Mouse (Mus musculus) stomach, embryonic 16.5 days (tissue): ENCODE measurements around the gene Hcar2. TPM values are rescaled to one million over a fixed set of nuclear protein-coding genes. Genes with fewer than 3 reads are reported as not detected.

Source experiments
- ATAC-seq: fragments of 200-750 bp; cut with Nextera tagmentation; 2 replicates; pipeline ENCODE4 v1.8.0; 2017; ENCODE audit warnings: moderate number of reproducible peaks, moderate TSS enrichment; ENCODE audit not compliant: insufficient read depth, low FRiP score
- H3K27ac ChIP-seq: fragments of 300-500 bp; sonication (generic); 2 replicates; pipeline ENCODE4 v1.5.1; 2014; ENCODE audit warnings: low read length
- H3K27me3 ChIP-seq: fragments of 300-500 bp; sonication (generic); 2 replicates; pipeline ENCODE4 v1.6.1; 2014; ENCODE audit warnings: low read length, control low read depth, mixed read lengths; ENCODE audit not compliant: control insufficient read depth, insufficient read depth
- H3K36me3 ChIP-seq: fragments of 300-500 bp; sonication (generic); 2 replicates; pipeline ENCODE4 v1.6.1; 2014; ENCODE audit warnings: low read length; ENCODE audit not compliant: control insufficient read depth, insufficient read depth
- H3K4me1 ChIP-seq: fragments of 300-500 bp; sonication (generic); 2 replicates; pipeline ENCODE4 v1.6.1; 2014; ENCODE audit warnings: low read length, control low read depth, mixed read lengths; ENCODE audit not compliant: control insufficient read depth, insufficient read depth
- H3K4me2 ChIP-seq: fragments of 300-500 bp; sonication (generic); 2 replicates; pipeline ENCODE4 v1.6.1; 2014; ENCODE audit warnings: low read depth, low read length, mixed read lengths
- H3K4me3 ChIP-seq: fragments of 300-500 bp; sonication (generic); replicated peaks from 2 replicates; pipeline ENCODE4 v1.5.1; 2014; ENCODE audit warnings: mild to moderate bottlenecking, low read length
- H3K9ac ChIP-seq: fragments of 300-500 bp; sonication (generic); 2 replicates; pipeline ENCODE4 v1.6.1; 2014; ENCODE audit warnings: low read length
- H3K9me3 ChIP-seq: fragments of 300-500 bp; sonication (generic); replicated peaks from 2 replicates; pipeline ENCODE4 v1.6.1; 2016; ENCODE audit warnings: low read length, control low read depth; ENCODE audit not compliant: control insufficient read depth
- WGBS: fragments of 180-500 bp; shearing (Covaris S2); extraction: QIAGEN DNeasy Blood & Tissue Kit; methylation state at CpG from one replicate; pipeline ENCODE4 v1.1.7; 2014; 5-methylcytosine and 5-hydroxymethylcytosine counted together
- polyA plus RNA-seq: library from polyadenylated mRNA; unstranded; fragments of >200 nt; fragmentation: Nextera tagmentation; extraction: Ambion mirVana; gene quantifications from 2 replicates; pipeline ENCODE4 v1.2.1, GENCODE M21; 2015

Gene Hcar2
- polyA plus RNA-seq, 1 experiment from 2014 or later: 6.5 TPM

DNA sequence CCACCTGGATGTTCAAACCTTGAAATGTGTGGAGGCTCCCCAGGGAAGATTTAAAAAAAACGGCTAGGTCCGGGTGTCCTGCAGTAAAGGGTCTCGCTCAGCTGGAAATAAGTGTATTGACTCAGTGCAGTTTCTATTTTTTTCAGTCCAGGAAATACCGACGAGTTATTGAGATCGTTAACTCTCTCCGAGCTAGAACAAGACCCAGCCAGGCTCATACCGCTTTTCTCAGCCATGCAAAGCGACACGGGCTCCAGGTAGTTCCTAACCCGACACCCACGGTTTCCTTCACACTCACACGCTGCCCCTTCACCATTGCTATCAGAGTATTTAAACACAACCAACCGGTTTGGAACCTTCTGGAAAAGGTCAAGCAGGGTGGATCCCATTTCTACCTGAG lies 12.8 kb upstream of the Hcar2 start:
- Histone ChIP-seq H3K27me3 (no peaks in the 10 kb centered on the region), H3K4me3 (peak overlapping the region; percentile 30), H3K36me3 (no peaks in the 10 kb centered on the region), H3K9ac (peak overlapping the region; percentile 49), H3K27ac (peak overlapping the region; percentile 69), H3K9me3 (no peaks in the 10 kb centered on the region), H3K4me2 (peak overlapping the region; percentile 44), H3K4me1 (peaks cover 22% of the 10 kb centered on the region)
- 32% methylated on average over 14 of the region's 14 CpGs for WGBS
- ATAC-seq: no peak

DNA sequence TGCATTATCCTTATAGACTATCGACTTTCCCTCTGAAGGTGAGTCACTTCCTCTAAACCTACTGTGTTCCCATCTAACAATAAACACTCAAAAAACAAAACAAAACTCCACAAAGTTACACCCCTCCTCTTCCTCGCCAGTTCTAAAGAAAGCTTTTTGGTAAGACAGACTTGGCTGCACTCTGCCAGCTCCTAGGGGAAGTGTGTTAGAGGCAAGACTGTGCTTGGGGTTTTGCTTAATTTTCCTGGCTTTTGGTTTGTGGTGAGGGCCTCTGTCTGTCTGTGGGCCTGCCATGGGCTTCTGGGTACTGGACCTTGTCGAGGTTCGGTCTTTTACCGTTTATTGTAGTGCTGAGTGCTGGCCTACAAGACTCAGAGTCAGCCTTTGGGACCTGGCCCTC lies 8.9 kb upstream of the Hcar2 start:
- no peaks in the 10 kb centered on the region for H3K27me3 ChIP-seq
- no peak overlapping the region for H3K4me2 ChIP-seq
- WGBS: 77% methylated on average over 5 of the region's 5 CpGs
- H3K36me3 ChIP-seq: no peaks in the 10 kb centered on the region
- H3K4me1 ChIP-seq: peaks cover 10% of the 10 kb centered on the region
- no peak overlapping the region for H3K27ac ChIP-seq
- no peak for ATAC-seq
- H3K9me3 ChIP-seq: no peaks in the 10 kb centered on the region
- H3K9ac ChIP-seq: no peak overlapping the region
- no peak overlapping the region for H3K4me3 ChIP-seq

DNA sequence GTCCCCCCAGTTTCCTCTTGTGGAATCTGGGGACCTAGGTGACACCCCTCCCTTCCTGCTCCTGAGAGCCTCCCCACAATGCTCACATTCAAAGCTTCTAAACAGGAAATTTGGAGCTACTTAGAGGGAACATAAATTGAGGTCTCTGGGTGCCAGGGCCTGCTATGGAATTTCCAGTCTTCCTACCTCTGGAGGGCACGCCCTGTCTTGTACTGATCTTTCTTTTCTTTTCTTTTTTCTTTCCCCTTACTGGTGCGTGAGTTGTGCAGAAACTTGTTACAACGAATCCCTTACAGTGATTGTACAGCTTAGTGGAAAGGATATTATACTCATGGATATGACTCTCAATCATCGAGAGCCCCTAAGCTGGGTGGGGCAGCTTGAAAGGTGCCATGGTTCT lies 4.3 kb upstream of the Hcar2 start:
- H3K27ac ChIP-seq: peak overlapping the region; percentile 67
- H3K9me3 ChIP-seq: no peaks in the 10 kb centered on the region
- peak; percentile 50; the same call in 1 of the 2 replicates for ATAC-seq
- no peak overlapping the region for H3K9ac ChIP-seq
- no peaks in the 10 kb centered on the region for H3K36me3 ChIP-seq
- H3K4me1 ChIP-seq: no peaks in the 10 kb centered on the region
- H3K4me3 ChIP-seq: no peak overlapping the region
- 71% methylated on average over 4 of the region's 4 CpGs for WGBS
- no peak overlapping the region for H3K4me2 ChIP-seq
- H3K27me3 ChIP-seq: no peaks in the 10 kb centered on the region

DNA sequence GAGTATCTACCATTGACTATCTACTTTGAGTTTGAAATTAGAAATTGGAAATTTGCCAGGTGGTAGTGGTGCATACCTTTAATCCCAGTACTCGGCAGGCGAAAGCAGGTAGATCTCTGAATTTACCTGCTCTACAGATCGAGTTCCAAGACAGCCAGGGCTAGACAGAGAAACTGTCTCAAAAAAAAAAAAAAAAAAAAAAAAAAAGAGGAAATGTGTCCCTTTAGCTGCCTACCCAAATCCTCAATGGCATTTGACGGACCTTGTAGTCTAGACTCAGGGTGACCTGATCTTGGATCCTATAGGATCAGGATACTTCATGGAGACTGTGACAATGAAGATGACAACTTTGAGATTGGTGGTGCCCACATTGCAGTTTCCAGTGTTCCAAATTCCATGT lies 1.2 kb upstream of the Hcar2 start:
- Histone ChIP-seq H3K9ac (no peak overlapping the region), H3K9me3 (no peaks in the 10 kb centered on the region)

DNA sequence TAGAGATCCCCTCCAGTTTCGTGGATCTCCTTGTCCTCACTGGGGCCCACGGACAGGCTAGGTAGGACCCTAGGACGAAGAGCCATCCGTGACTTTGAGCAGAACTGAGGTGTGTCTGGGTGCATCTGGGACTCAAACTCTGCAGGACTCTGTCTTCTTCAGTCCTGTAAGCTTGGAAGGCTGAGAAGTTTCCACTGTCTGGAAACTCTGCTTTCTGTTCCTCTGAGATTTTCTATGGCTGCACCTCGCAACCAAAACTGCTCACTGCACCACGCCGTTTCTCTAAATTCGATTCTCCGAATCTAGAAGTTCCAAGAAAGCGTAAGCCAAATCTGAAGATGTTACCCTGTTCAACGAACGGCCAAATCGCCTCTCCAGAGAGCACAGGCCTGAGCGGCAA lies 1.4 kb downstream of the Hcar2 start:
- Histone ChIP-seq H3K4me3 (peak overlapping the region; percentile 25; the same call in 1 of the 2 replicates), H3K9me3 (no peaks in the 10 kb centered on the region), H3K27ac (no peak overlapping the region), H3K36me3 (no peaks in the 10 kb centered on the region), H3K27me3 (no peaks in the 10 kb centered on the region), H3K4me2 (no peak overlapping the region), H3K4me1 (peaks cover 6% of the 10 kb centered on the region; the same call in 1 of the 2 replicates), H3K9ac (no peak overlapping the region)
- WGBS: 88% methylated on average over 14 of the region's 14 CpGs
- ATAC-seq: no peak

More for the DNA sequence above, 1.2 kb upstream of the Hcar2 start:
- Histone ChIP-seq H3K4me3 (no peak overlapping the region), H3K27ac (0 out of 2 replicates have a peak overlapping the region, but pooled peaks have one; percentile 52), H3K27me3 (no peaks in the 10 kb centered on the region), H3K4me1 (no peaks in the 10 kb centered on the region), H3K4me2 (no peak overlapping the region), H3K36me3 (no peaks in the 10 kb centered on the region)
- ATAC-seq: no peak
- 72% methylated on average over 4 of the region's 4 CpGs for WGBS

DNA sequence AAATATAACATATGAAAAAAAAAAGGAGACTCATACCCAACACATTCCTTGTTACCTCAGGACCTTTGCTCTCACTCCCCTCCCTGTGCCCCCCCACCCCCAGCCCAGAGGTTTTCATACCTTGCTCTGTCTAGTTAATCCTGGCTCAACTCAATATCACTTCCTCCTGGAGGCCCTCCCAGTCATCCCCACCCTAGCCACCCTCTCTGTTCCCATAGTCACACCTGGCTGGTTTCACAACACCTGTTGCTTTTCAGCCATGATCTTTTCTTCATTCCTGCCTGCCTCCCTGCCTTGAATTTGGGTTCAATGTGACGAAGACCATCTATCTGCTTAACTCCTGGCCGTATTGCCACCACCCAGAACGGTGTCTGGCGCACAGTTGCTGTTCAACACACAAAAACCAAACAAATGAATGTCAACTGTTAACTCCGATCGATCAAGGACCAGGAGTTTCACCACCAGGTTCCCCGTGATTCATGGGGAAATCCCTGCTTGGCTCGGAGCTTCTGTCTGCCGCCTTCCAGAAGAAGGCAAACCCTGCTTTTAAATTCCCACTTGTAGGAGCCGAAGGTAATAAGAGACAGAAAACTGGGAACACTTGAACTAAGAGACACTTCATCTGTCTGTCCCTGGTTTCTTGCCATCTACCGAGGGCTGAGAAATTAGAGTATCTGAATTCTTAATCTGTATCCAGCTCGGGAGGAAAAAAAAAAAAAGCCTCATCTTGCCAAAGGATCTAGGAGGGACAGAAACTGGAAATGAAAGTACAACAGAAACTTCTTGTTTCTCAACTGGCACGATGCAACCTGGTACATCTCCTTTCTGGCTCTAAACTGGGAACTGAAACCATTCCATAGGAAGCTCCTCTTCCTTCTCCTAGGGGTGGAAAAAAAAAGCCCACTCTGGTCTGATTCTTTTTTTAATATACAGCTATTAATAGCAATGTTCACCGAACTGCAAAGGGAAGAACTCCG lies 2.6 kb downstream of the Hcar2 start:
- WGBS: 59% methylated on average over 15 of the region's 15 CpGs
- Histone ChIP-seq H3K27me3 (no peaks in the 10 kb centered on the region), H3K9ac (peak overlapping the region; percentile 44), H3K9me3 (no peaks in the 10 kb centered on the region), H3K4me1 (peaks cover 6% of the 10 kb centered on the region; the same call in 1 of the 2 replicates), H3K36me3 (no peaks in the 10 kb centered on the region), H3K4me3 (peak overlapping the region; percentile 25), H3K4me2 (peak overlapping the region; percentile 40), H3K27ac (peak overlapping the region; percentile 66)
- ATAC-seq: peak; percentile 51; the same call in 1 of the 2 replicates

DNA sequence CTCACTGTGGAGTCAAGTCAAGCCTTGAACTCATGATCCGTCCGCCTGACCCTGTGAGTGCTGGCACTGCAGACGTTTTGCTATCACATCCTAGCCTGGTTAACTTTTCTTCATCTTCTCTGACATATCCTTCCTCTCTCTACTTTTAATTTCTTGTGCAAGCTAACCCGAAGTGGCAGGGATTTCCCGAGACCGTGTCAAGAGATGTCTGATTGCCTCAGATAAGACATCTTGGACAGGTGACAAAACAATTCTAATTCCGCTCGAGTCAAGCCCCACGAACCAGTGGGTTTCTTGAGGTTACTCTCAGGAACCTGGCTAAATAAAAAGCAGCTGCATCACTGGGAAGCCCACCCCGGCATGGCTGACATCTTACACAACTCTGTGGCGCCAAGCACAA lies 6.5 kb downstream of the Hcar2 start:
- no peak overlapping the region for H3K27ac ChIP-seq
- H3K4me1 ChIP-seq: peaks cover 6% of the 10 kb centered on the region; the same call in 1 of the 2 replicates
- H3K27me3 ChIP-seq: no peaks in the 10 kb centered on the region
- ATAC-seq: no peak
- H3K4me3 ChIP-seq: no peak overlapping the region
- no peaks in the 10 kb centered on the region for H3K36me3 ChIP-seq
- H3K9me3 ChIP-seq: no peaks in the 10 kb centered on the region
- 70% methylated on average over 11 of the region's 11 CpGs for WGBS
- H3K4me2 ChIP-seq: no peak overlapping the region
- no peak overlapping the region for H3K9ac ChIP-seq

DNA sequence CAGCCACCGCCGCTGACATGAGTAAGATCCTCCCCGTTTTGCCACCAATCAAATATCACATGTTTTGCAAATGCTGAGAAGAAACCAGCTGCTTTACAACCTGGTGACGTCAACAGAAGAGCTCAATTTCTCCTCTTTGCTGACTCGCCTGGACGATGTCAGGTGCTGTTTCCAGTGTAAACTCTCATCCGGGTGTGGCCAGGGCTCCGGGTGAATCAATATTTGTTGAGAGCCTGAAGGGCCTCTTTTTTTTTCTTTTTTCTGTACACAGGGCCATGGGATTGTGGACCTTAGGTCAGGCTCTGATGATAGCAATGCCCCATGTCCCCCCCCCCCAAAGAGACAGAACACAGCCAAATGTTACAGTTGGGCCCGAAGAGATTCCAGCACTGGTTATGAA lies 10.8 kb downstream of the Hcar2 start:
- no peaks in the 10 kb centered on the region for H3K27me3 ChIP-seq
- H3K27ac ChIP-seq: 0 out of 2 replicates have a peak overlapping the region, but pooled peaks have one; percentile 0
- ATAC-seq: peak; percentile 83
- H3K4me2 ChIP-seq: peak overlapping the region; percentile 31
- H3K9me3 ChIP-seq: no peaks in the 10 kb centered on the region
- no peaks in the 10 kb centered on the region for H3K4me1 ChIP-seq
- H3K9ac ChIP-seq: no peak overlapping the region
- H3K4me3 ChIP-seq: no peak overlapping the region
- no peaks in the 10 kb centered on the region for H3K36me3 ChIP-seq
- WGBS: 55% methylated on average over 9 of the region's 9 CpGs

DNA sequence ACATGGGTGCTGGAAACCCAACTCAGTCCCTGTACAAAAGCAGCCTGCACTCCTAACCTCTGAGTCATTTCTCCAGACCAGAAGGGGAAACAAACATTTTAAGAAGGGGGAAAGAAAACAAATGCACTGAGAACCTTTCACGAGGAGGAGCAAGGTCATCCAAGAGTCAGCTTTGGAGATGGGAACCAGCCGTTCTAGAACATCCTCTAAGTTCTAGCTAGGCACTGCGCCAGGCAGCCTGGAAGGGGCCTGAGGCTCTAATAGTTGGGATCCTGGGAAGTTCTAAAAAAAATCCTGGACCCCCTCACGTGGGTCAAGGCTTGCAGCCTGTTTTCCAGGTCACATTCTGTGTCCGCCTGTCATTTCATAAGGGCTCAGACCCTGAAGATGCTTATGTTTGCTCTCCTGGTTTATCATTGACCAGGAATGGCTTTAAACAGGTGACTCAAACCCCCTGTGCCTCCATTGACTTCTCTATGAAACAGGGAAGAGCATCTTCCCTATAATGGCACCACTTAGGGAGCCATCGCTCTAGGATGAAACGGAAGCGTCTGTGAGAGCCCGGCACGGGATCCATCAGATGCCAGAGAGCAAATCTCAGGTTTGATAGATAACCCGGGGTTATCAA lies 11.3 kb downstream of the Hcar2 start:
- H3K27ac ChIP-seq: 0 out of 2 replicates have a peak overlapping the region, but pooled peaks have one; percentile 0
- no peaks in the 10 kb centered on the region for H3K27me3 ChIP-seq
- H3K9me3 ChIP-seq: no peaks in the 10 kb centered on the region
- H3K4me2 ChIP-seq: peak overlapping the region; percentile 31
- WGBS: 60% methylated on average over 11 of the region's 11 CpGs
- ATAC-seq: no peak; the same call in 1 of the 2 replicates
- H3K36me3 ChIP-seq: no peaks in the 10 kb centered on the region
- H3K4me1 ChIP-seq: no peaks in the 10 kb centered on the region
- H3K9ac ChIP-seq: no peak overlapping the region
- H3K4me3 ChIP-seq: no peak overlapping the region
